Mouse (Mus musculus): ENCODE data around the gene Nqo1. TPM values are rescaled to one million over a fixed set of nuclear protein-coding genes. Genes with fewer than 3 reads are reported as not detected.

Gene Nqo1
- total RNA-seq, 2 experiments from 2014 or later = 26.4 to 47.8 TPM

Other genes with a start within 250 kb of the Nqo1 start
- 21.0 and 35.7 TPM in 2 replicates for gene Nfat5, start 109.7 kb downstream of the Nqo1 start, total RNA-seq (2015; ENCODE audit: low replicate concordance)
- gene Nfat5, start 109.7 kb downstream of the Nqo1 start, total RNA-seq (2017; ENCODE audit: low replicate concordance) = 19.3 and 23.6 TPM in 2 replicates
- gene Nob1, start 21.8 kb upstream of the Nqo1 start, total RNA-seq (2015; ENCODE audit: low replicate concordance) = 6.5 and 10.9 TPM in 2 replicates
- gene Nob1, start 21.8 kb upstream of the Nqo1 start, total RNA-seq (2017; ENCODE audit: low replicate concordance) = 5.5 and 6.0 TPM in 2 replicates
- gene Wwp2, start 33.2 kb upstream of the Nqo1 start, total RNA-seq (2015; ENCODE audit: low replicate concordance) = 111 and 127 TPM in 2 replicates
- gene Wwp2, start 33.2 kb upstream of the Nqo1 start, total RNA-seq (2017; ENCODE audit: low replicate concordance) = 132 and 174 TPM in 2 replicates
- 82.2 and 88.3 TPM in 2 replicates for gene Psmd7, start 185.3 kb upstream of the Nqo1 start, total RNA-seq (2015; ENCODE audit: low replicate concordance)
- 36.8 and 56.7 TPM in 2 replicates for gene Psmd7, start 185.3 kb upstream of the Nqo1 start, total RNA-seq (2017; ENCODE audit: low replicate concordance)

Measured in erythroid progenitor cell, adult 5-6 weeks (primary cell).